Mouse (Mus musculus) small intestine, adult 2 months (tissue): Measurements from ENCODE around the gene Gm9970.

Source experiments
- CTCF ChIP-seq: fragments of 200-500 bp; IDR thresholded peaks from 2 replicates; pipeline ENCODE4 v1.5.1; 2012; ENCODE audit warnings: low read depth, mild to moderate bottlenecking, control low read depth, inconsistent platforms, low read length, moderate library complexity, mixed read lengths; ENCODE audit not compliant: insufficient replicate concordance, insufficient read length; ENCODE audit errors: extremely low read depth
- POLR2A ChIP-seq: fragments of 200-500 bp; IDR thresholded peaks from 2 replicates; pipeline ENCODE4 v1.6.1; 2012; ENCODE audit warnings: low read depth, mild to moderate bottlenecking, control low read depth, inconsistent platforms, low read length, moderate library complexity

- TF ChIP-seq CTCF (no peak), POLR2A (no peak)
Measured at GRCm38 (mm10) chr5:31193631-31194281, 47.3 kb downstream of the Gm9970 start.
